Mouse (Mus musculus) MEL (cell line): ENCODE results near the gene Tmem231. TPM values are rescaled to one million over a fixed set of nuclear protein-coding genes. Genes with fewer than 3 reads are reported as not detected.

ENCODE experiments used
- DNase-seq: peaks from one replicate; pipeline ENCODE4 v3.0.0; 2011; ENCODE audit warnings: low read depth, low spot score
- H3K27ac ChIP-seq: 2 replicates; pipeline ENCODE4 v1.5.1; 2012; ENCODE audit warnings: low read depth, mild to moderate bottlenecking, control low read depth, low read length, moderate library complexity; ENCODE audit not compliant: control insufficient read depth
- H3K27me3 ChIP-seq, 2 experiments: fragments of 150-350 bp in 1 of 2; sonication (generic) in 1 of 2; 2 replicates each; pipeline ENCODE4 v1.6.1; 2012; ENCODE audit warnings: low read length in 2 of 2, mild to moderate bottlenecking in 2 of 2, improper control_type of control experiment in 1 of 2, moderate library complexity in 1 of 2; ENCODE audit not compliant: insufficient read depth in 2 of 2, control insufficient read depth in 1 of 2
- H3K36me3 ChIP-seq, 2 experiments: 2 replicates each; pipeline ENCODE4 v1.6.1; 2012 to 2014; ENCODE audit warnings: low read length in 2 of 2, improper control_type of control experiment in 1 of 2, inconsistent platforms in 1 of 2, mild to moderate bottlenecking in 1 of 2; ENCODE audit not compliant: insufficient read depth in 2 of 2, control insufficient read depth in 1 of 2
- H3K4me1 ChIP-seq, 2 experiments: fragments of 150-350 bp in 1 of 2; sonication (generic) in 1 of 2; 2 replicates each; pipeline ENCODE4 v1.6.1; 2012; ENCODE audit warnings: low read length in 2 of 2, improper control_type of control experiment in 1 of 2, mild to moderate bottlenecking in 1 of 2; ENCODE audit not compliant: insufficient read depth in 2 of 2, control insufficient read depth in 1 of 2
- H3K4me3 ChIP-seq, 2 experiments: fragments of 150-350 bp in 1 of 2; sonication (generic) in 1 of 2; 2 replicates each; pipeline ENCODE4 v1.5.1; 2012; ENCODE audit warnings: low read depth in 2 of 2, low read length in 2 of 2, mild to moderate bottlenecking in 2 of 2, moderate library complexity in 2 of 2, control low read depth in 1 of 2, improper control_type of control experiment in 1 of 2; ENCODE audit not compliant: control insufficient read depth in 1 of 2, insufficient read depth in 1 of 2
- H3K79me2 ChIP-seq: 2 replicates; pipeline ENCODE4 v1.6.1; 2012; ENCODE audit warnings: mild to moderate bottlenecking, low read length, moderate library complexity; ENCODE audit not compliant: control insufficient read depth, poor library complexity, insufficient read depth
- H3K9ac ChIP-seq: 2 replicates; pipeline ENCODE4 v1.6.1; 2012; ENCODE audit warnings: low read depth, mild to moderate bottlenecking, control low read depth, low read length, moderate library complexity; ENCODE audit not compliant: control insufficient read depth, poor library complexity, severe bottlenecking
- H3K9me3 ChIP-seq: fragments of 150-350 bp; sonication (generic); replicated peaks from 2 replicates; pipeline ENCODE4 v1.6.1; 2012; ENCODE audit warnings: mild to moderate bottlenecking, low read length, improper control_type of control experiment, moderate library complexity; ENCODE audit not compliant: insufficient read depth
- CHD2 ChIP-seq: IDR thresholded peaks from 2 replicates; pipeline ENCODE4 v1.6.1; 2011; ENCODE audit warnings: low read length, improper control_type of control experiment
- E2F4 ChIP-seq: IDR thresholded peaks from 2 replicates; pipeline ENCODE4 v1.6.1; 2011; ENCODE audit warnings: low read depth, low read length, improper control_type of control experiment, borderline replicate concordance
- ELF1 ChIP-seq: IDR thresholded peaks from 2 replicates; pipeline ENCODE4 v1.6.1; 2014; ENCODE audit warnings: low read depth, mild to moderate bottlenecking, inconsistent platforms, low read length, improper control_type of control experiment, moderate library complexity
- GABPA ChIP-seq: IDR thresholded peaks from 2 replicates; pipeline ENCODE4 v1.6.1; 2012; ENCODE audit warnings: low read depth, mild to moderate bottlenecking, inconsistent platforms, low read length, improper control_type of control experiment, moderate library complexity
- JUND ChIP-seq: IDR thresholded peaks from 2 replicates; pipeline ENCODE4 v1.6.1; 2011; ENCODE audit warnings: low read depth, mild to moderate bottlenecking, improper control_type of control experiment, low read length
- MAFK ChIP-seq: IDR thresholded peaks from 2 replicates; pipeline ENCODE4 v1.6.1; 2011; ENCODE audit warnings: low read depth, mild to moderate bottlenecking, low read length, improper control_type of control experiment, borderline replicate concordance
- MAX ChIP-seq: IDR thresholded peaks from 2 replicates; pipeline ENCODE4 v1.6.1; 2011; ENCODE audit warnings: low read length, improper control_type of control experiment
- MAZ ChIP-seq: IDR thresholded peaks from 2 replicates; pipeline ENCODE4 v1.6.1; 2012; ENCODE audit warnings: low read depth, mild to moderate bottlenecking, inconsistent platforms, low read length, improper control_type of control experiment
- MEF2A ChIP-seq: IDR thresholded peaks from 2 replicates; pipeline ENCODE4 v1.6.1; 2014; ENCODE audit warnings: low read depth, mild to moderate bottlenecking, inconsistent platforms, low read length, improper control_type of control experiment; ENCODE audit not compliant: poor library complexity, insufficient replicate concordance, severe bottlenecking; ENCODE audit errors: extremely low read depth
- MXI1 ChIP-seq: IDR thresholded peaks from 2 replicates; pipeline ENCODE4 v1.6.1; 2011; ENCODE audit warnings: mild to moderate bottlenecking, low read depth, low read length, improper control_type of control experiment
- MYB ChIP-seq: IDR thresholded peaks from 2 replicates; pipeline ENCODE4 v1.6.1; 2011; ENCODE audit warnings: mild to moderate bottlenecking, low read depth, low read length, improper control_type of control experiment
- MYC ChIP-seq: IDR thresholded peaks from 2 replicates; pipeline ENCODE4 v1.6.1; 2011; ENCODE audit warnings: low read depth, mild to moderate bottlenecking, low read length, improper control_type of control experiment, moderate library complexity
- NELFE ChIP-seq: IDR thresholded peaks from 2 replicates; pipeline ENCODE4 v1.6.1; 2011; ENCODE audit warnings: low read depth, low read length, improper control_type of control experiment
- NRF1 ChIP-seq: IDR thresholded peaks from 2 replicates; pipeline ENCODE4 v1.6.1; 2014; ENCODE audit warnings: low read depth, mild to moderate bottlenecking, inconsistent platforms, low read length, improper control_type of control experiment, moderate library complexity; ENCODE audit not compliant: poor library complexity, insufficient read depth, severe bottlenecking
- POLR2A ChIP-seq, 2 experiments: IDR thresholded peaks; 2 replicates each; pipeline ENCODE4 v1.6.1; 2011 to 2012; ENCODE audit warnings: low read length in 2 of 2, mild to moderate bottlenecking in 2 of 2, control low read depth in 1 of 2, improper control_type of control experiment in 1 of 2, low read depth in 1 of 2, moderate library complexity in 1 of 2; ENCODE audit not compliant: control insufficient read depth in 1 of 2, insufficient read depth in 1 of 2, poor library complexity in 1 of 2
- POLR2AphosphoS2 ChIP-seq: IDR thresholded peaks from 2 replicates; pipeline ENCODE4 v1.6.1; 2011; ENCODE audit warnings: low read length, improper control_type of control experiment
- POLR2AphosphoS5 ChIP-seq: IDR thresholded peaks from 2 replicates; pipeline ENCODE4 v1.6.1; 2012; ENCODE audit warnings: low read depth, borderline replicate concordance, mild to moderate bottlenecking, inconsistent platforms, low read length, moderate library complexity, mixed read lengths
- RAD21 ChIP-seq: IDR thresholded peaks from 2 replicates; pipeline ENCODE4 v1.6.1; 2011; ENCODE audit warnings: mild to moderate bottlenecking, low read depth, low read length, improper control_type of control experiment
- RCOR1 ChIP-seq: IDR thresholded peaks from 2 replicates; pipeline ENCODE4 v1.6.1; 2012; ENCODE audit warnings: low read depth, mild to moderate bottlenecking, inconsistent platforms, low read length, improper control_type of control experiment
- SIN3A ChIP-seq: IDR thresholded peaks from 2 replicates; pipeline ENCODE4 v1.6.1; 2012; ENCODE audit warnings: low read length, improper control_type of control experiment, inconsistent platforms
- SMC3 ChIP-seq: IDR thresholded peaks from 2 replicates; pipeline ENCODE4 v1.6.1; 2011; ENCODE audit warnings: low read depth, low read length, improper control_type of control experiment
- TAL1 ChIP-seq: IDR thresholded peaks from 2 replicates; pipeline ENCODE4 v1.6.1; 2012; ENCODE audit warnings: mild to moderate bottlenecking, inconsistent platforms, low read length, moderate library complexity, mixed read lengths
- TBP ChIP-seq: IDR thresholded peaks from 2 replicates; pipeline ENCODE4 v1.8.0; 2011; ENCODE audit warnings: low read depth, low read length, improper control_type of control experiment
- UBTF ChIP-seq: IDR thresholded peaks from 2 replicates; pipeline ENCODE4 v1.6.1; 2012; ENCODE audit warnings: low read depth, mild to moderate bottlenecking, inconsistent platforms, low read length, improper control_type of control experiment, moderate library complexity, borderline replicate concordance; ENCODE audit not compliant: insufficient read depth
- USF2 ChIP-seq, 2 experiments: IDR thresholded peaks; 2 replicates each; pipeline ENCODE4 v1.6.1; 2011 to 2012; ENCODE audit warnings: improper control_type of control experiment in 2 of 2, low read length in 2 of 2, borderline replicate concordance in 1 of 2, inconsistent platforms in 1 of 2, low read depth in 1 of 2, mild to moderate bottlenecking in 1 of 2; ENCODE audit not compliant: insufficient read depth in 1 of 2
- ZC3H11A ChIP-seq: IDR thresholded peaks from 2 replicates; pipeline ENCODE4 v1.6.1; 2012; ENCODE audit warnings: low read depth, mild to moderate bottlenecking, inconsistent platforms, low read length, improper control_type of control experiment
- ZKSCAN1 ChIP-seq: IDR thresholded peaks from 2 replicates; pipeline ENCODE4 v1.6.1; 2012; ENCODE audit warnings: low read depth, mild to moderate bottlenecking, inconsistent platforms, low read length, improper control_type of control experiment, moderate library complexity
- ZMIZ1 ChIP-seq: IDR thresholded peaks from 2 replicates; pipeline ENCODE4 v1.6.1; 2012; ENCODE audit warnings: low read depth, mild to moderate bottlenecking, inconsistent platforms, low read length, improper control_type of control experiment, moderate library complexity
- polyA plus RNA-seq, 2 experiments: library from polyadenylated mRNA; stranded (reverse) in 1 of 2; unstranded in 1 of 2; fragments of >175 nt in 1 of 2; fragments of >200 nt in 1 of 2; gene quantifications; 2 replicates each; pipeline versions ENCODE4 v1.2.1 to v1.2.4; 2012; ENCODE audit warnings: low replicate concordance in 2 of 2, low read depth in 1 of 2; ENCODE audit not compliant: insufficient read length in 2 of 2, insufficient read depth in 1 of 2, missing spikeins in 1 of 2
- total RNA-seq: library from RNA; depleted of rRNA; stranded (reverse); fragments of 300-350 nt; gene quantifications from 2 replicates; pipeline ENCODE4 v1.2.3, GENCODE M21; 2012

Tmem231 gene
- total and polyA plus RNA-seq, 3 experiments: 0.85 to 2.5 TPM; not detected in 1

DNA sequence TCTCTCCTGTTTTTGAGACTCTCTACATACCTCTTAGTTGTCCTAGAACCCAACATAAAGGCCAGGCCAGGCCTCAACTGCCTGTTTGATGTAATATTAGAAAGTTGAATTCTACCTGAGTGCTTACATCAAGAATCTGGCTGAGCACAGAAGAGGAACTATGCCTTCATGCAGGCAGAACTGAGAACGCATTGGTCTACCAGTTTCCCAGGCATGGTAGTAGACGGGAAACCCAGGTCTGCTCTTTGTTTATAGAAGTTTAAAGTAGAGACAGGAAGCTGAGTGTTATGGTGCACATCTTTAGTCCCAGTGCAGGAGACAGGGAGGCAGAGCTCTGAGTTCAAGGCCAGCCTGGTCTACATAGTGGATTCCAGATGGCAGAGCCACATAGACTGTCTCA lies 13.5 kb upstream of the Tmem231 start:
- no peaks in the 10 kb centered on the region for H3K79me2 ChIP-seq
- TF ChIP-seq MYB (no peak), POLR2AphosphoS2 (no peak), ZKSCAN1 (no peak)
- H3K9me3 ChIP-seq: no peaks in the 10 kb centered on the region
- peaks cover 0 to 2% of the 10 kb centered on the region in 2 experiments; a peak in 2 of 4 replicates for H3K36me3 ChIP-seq
- H3K9ac ChIP-seq: no peak overlapping the region
- no peaks in the 10 kb centered on the region for H3K4me1 ChIP-seq
- no peak overlapping the region for H3K27ac ChIP-seq
- H3K27me3 ChIP-seq: no peaks in the 10 kb centered on the region
- no peak for DNase-seq
- no peak overlapping the region for H3K4me3 ChIP-seq

GRCm38 (mm10) chr8:111943544-111943943 lies 9.9 kb upstream of the Tmem231 start:
- DNase-seq: no peak
- H3K79me2 ChIP-seq: peaks cover 5% of the 10 kb centered on the region; the same call in 1 of the 2 replicates
- TF ChIP-seq POLR2A (IDR thresholded peaks at IDR 0.05; ENCODE audit: control insufficient read depth in 1 of 2, insufficient read depth in 1 of 2, low read depth in 1 of 2, low read length in 2 of 2, poor library complexity in 1 of 2) (no peak), NRF1 (no peak), TBP (no peak), RCOR1 (no peak), USF2 (IDR thresholded peaks at IDR 0.05; ENCODE audit: borderline replicate concordance in 1 of 2, insufficient read depth in 1 of 2, low read depth in 1 of 2, low read length in 2 of 2) (no peak), ELF1 (no peak), RAD21 (no peak), GABPA (no peak), MAFK (no peak), ZC3H11A (no peak), MYC (no peak), MAZ (no peak)
- TF ChIP-seq, all 39 proteins: peak for 0
- no peak overlapping the region for H3K4me3 ChIP-seq
- no peak overlapping the region for H3K9ac ChIP-seq
- no peaks in the 10 kb centered on the region for H3K27me3 ChIP-seq
- H3K27ac ChIP-seq: no peak overlapping the region
- H3K4me1 ChIP-seq: peaks cover 2 to 12% of the 10 kb centered on the region in 2 experiments; a peak in 2 of 4 replicates
- H3K36me3 ChIP-seq: peaks cover 2 to 4% of the 10 kb centered on the region in 2 experiments
- no peaks in the 10 kb centered on the region for H3K9me3 ChIP-seq

DNA sequence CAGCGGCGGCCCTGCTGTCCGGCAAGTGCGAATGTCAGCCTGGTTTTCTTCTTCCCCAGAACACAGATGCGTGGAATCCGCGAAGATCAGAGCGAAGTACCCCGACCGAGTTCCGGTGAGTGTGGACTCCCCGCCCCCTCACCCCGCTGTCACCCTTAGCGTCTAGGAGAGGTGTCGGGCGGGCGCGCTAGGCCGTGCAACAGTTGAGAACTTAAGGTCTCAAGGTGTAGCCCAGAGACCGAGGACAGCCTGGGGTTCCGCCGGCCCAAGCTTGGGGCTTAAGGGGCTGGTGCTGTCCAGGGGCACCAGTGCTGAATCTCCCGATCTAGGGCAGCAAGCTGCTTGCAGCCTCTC lies 7.4 kb upstream of the Tmem231 start:
- peaks cover 5% of the 10 kb centered on the region; the same call in 1 of the 2 replicates for H3K79me2 ChIP-seq
- H3K36me3 ChIP-seq: peaks cover 0 to 12% of the 10 kb centered on the region in 2 experiments; a peak in 3 of 4 replicates
- DNase-seq: peak; percentile 83
- H3K4me3 ChIP-seq: peak overlapping the region; percentile 75 to 93
- H3K4me1 ChIP-seq: peaks cover 4 to 18% of the 10 kb centered on the region in 2 experiments
- H3K9ac ChIP-seq: peak overlapping the region; percentile 72
- no peaks in the 10 kb centered on the region for H3K27me3 ChIP-seq
- H3K9me3 ChIP-seq: no peaks in the 10 kb centered on the region
- no peak overlapping the region for H3K27ac ChIP-seq
- TF ChIP-seq NELFE (no peak), SMC3 (no peak), MAFK (no peak), MEF2A (no peak), JUND (no peak), ZMIZ1 (no peak), MXI1 (peak; percentile 73; the same call in 1 of the 2 replicates), E2F4 (no peak), TAL1 (no peak), SIN3A (peak; percentile 94), POLR2AphosphoS5 (no peak), MAX (no peak), RAD21 (no peak), UBTF (no peak), CHD2 (no peak)
